Mouse (Mus musculus) heart, postnatal 0 days (tissue): ENCODE measurements at regions not wholly inside any gene's neighbourhood (a gene's known extent, or its start where the extent isn't known, plus 50 kb on each side); places are given as distances from the start of the nearest gene placed in this dataset.

Experiments
- ATAC-seq: fragments of 200-750 bp; cut with Nextera tagmentation; 2 replicates; pipeline ENCODE4 v1.8.0; 2017; ENCODE audit warnings: low read depth, moderate number of reproducible peaks, moderate library complexity; ENCODE audit not compliant: insufficient read depth
- DNase-seq: peaks from one replicate; pipeline ENCODE4 v3.0.0-alpha.2; 2016; ENCODE audit warnings: low spot score
- H3K27ac ChIP-seq: fragments of 300-500 bp; sonication (generic); 2 replicates; pipeline ENCODE4 v1.5.1; 2014; ENCODE audit warnings: low read depth, mild to moderate bottlenecking
- H3K27me3 ChIP-seq: fragments of 300-500 bp; sonication (generic); 2 replicates; pipeline ENCODE4 v1.6.1; 2014; ENCODE audit warnings: low read length, mixed read lengths; ENCODE audit not compliant: control insufficient read depth, insufficient read depth
- H3K36me3 ChIP-seq: fragments of 300-500 bp; sonication (generic); replicated peaks from 2 replicates; pipeline ENCODE4 v1.6.1; 2014; ENCODE audit warnings: low read length, mixed read lengths; ENCODE audit not compliant: control insufficient read depth, insufficient read depth
- H3K4me1 ChIP-seq: fragments of 300-500 bp; sonication (generic); 2 replicates; pipeline ENCODE4 v1.6.1; 2014; ENCODE audit warnings: antibody characterized with exemption; ENCODE audit not compliant: control insufficient read depth, insufficient read depth
- H3K4me2 ChIP-seq: fragments of 300-500 bp; sonication (generic); 2 replicates; pipeline ENCODE4 v1.6.1; 2014; ENCODE audit warnings: low read depth, mild to moderate bottlenecking, low read length, moderate library complexity
- H3K4me3 ChIP-seq: fragments of 300-500 bp; sonication (generic); 2 replicates; pipeline ENCODE4 v1.5.1; 2014; ENCODE audit warnings: low read depth, low read length
- H3K9ac ChIP-seq: fragments of 300-500 bp; sonication (generic); replicated peaks from 2 replicates; pipeline ENCODE4 v1.6.1; 2014; ENCODE audit warnings: low read depth, low read length, mixed read lengths
- H3K9me3 ChIP-seq: fragments of 300-500 bp; sonication (generic); replicated peaks from 2 replicates; pipeline ENCODE4 v1.6.1; 2016; ENCODE audit warnings: low read length; ENCODE audit not compliant: control insufficient read depth
- CTCF ChIP-seq: IDR thresholded peaks from 2 replicates; pipeline ENCODE4 v1.5.1; 2016; ENCODE audit warnings: antibody characterized with exemption, control low read depth, low read depth
- EP300 ChIP-seq: IDR thresholded peaks from 2 replicates; pipeline ENCODE4 v1.6.1; 2016; ENCODE audit warnings: antibody characterized with exemption, low read depth
- WGBS: fragments of 180-500 bp; shearing (Covaris S2); extraction: QIAGEN DNeasy Blood & Tissue Kit; methylation state at CpG from one replicate; pipeline ENCODE4 v1.1.7; 2014; 5-methylcytosine and 5-hydroxymethylcytosine counted together

GRCm38 (mm10) chr7:129791450-129791820 is 199.8 kb downstream of the Wdr11 start:
- H3K27me3 ChIP-seq = no peaks in the 10 kb centered on the region
- no peak overlapping the region for H3K9ac ChIP-seq
- no peak overlapping the region for H3K27ac ChIP-seq
- ATAC-seq (no peak), DNase-seq (no peak)
- 63% methylated on average over 6 of the region's 6 CpGs for WGBS
- no peaks in the 10 kb centered on the region for H3K4me1 ChIP-seq
- H3K4me2 ChIP-seq = no peak overlapping the region
- no peaks in the 10 kb centered on the region for H3K36me3 ChIP-seq
- no peak overlapping the region for H3K4me3 ChIP-seq
- no peaks in the 10 kb centered on the region for H3K9me3 ChIP-seq
- TF ChIP-seq CTCF (no peak), EP300 (no peak)

- Histone ChIP-seq H3K36me3 (no peaks in the 10 kb centered on the region), H3K4me1 (no peaks in the 10 kb centered on the region), H3K4me2 (no peak overlapping the region), H3K27me3 (no peaks in the 10 kb centered on the region), H3K9me3 (no peaks in the 10 kb centered on the region), H3K27ac (no peak overlapping the region), H3K9ac (no peak overlapping the region), H3K4me3 (no peak overlapping the region)
- WGBS = 76% methylated on average over 2 of the region's 2 CpGs
- ATAC-seq (no peak), DNase-seq (no peak)
- TF ChIP-seq CTCF (no peak), EP300 (no peak)
Observed at GRCm38 (mm10) chr7:129793733-129794132, 202.1 kb downstream of the Wdr11 start.

- Histone ChIP-seq H3K36me3 (no peaks in the 10 kb centered on the region), H3K9me3 (no peaks in the 10 kb centered on the region), H3K4me3 (no peak overlapping the region), H3K9ac (no peak overlapping the region), H3K4me1 (0 out of 2 replicates have a peak, but pooled peaks cover under 1% of the 10 kb centered on the region), H3K4me2 (no peak overlapping the region), H3K27ac (no peak overlapping the region), H3K27me3 (no peaks in the 10 kb centered on the region)
- DNase-seq = no peak
- TF ChIP-seq EP300 (no peak), CTCF (no peak)
- 54% methylated on average over 5 of the region's 5 CpGs for WGBS
- ATAC-seq = no peak
Observed at GRCm38 (mm10) chr7:129794276-129794675, 202.6 kb downstream of the Wdr11 start.

GRCm38 (mm10) chr7:129798525-129798924 is 206.9 kb downstream of the Wdr11 start:
- ATAC-seq = no peak
- 88% methylated on average over 5 of the region's 5 CpGs for WGBS
- TF ChIP-seq CTCF (no peak), EP300 (no peak)

GRCm38 (mm10) chr7:129800461-129800867 is 208.8 kb downstream of the Wdr11 start:
- ATAC-seq (no peak), DNase-seq (no peak)
- peaks cover 19% of the 10 kb centered on the region for H3K4me1 ChIP-seq
- WGBS = 61% methylated on average over 6 of the region's 6 CpGs
- H3K4me2 ChIP-seq = no peak overlapping the region
- H3K4me3 ChIP-seq = no peak overlapping the region
- H3K27me3 ChIP-seq = no peaks in the 10 kb centered on the region
- H3K9me3 ChIP-seq = no peaks in the 10 kb centered on the region
- no peak overlapping the region for H3K27ac ChIP-seq
- no peak overlapping the region for H3K9ac ChIP-seq
- no peaks in the 10 kb centered on the region for H3K36me3 ChIP-seq
- no peak for TF ChIP-seq CTCF
- TF ChIP-seq EP300 = no peak

More at GRCm38 (mm10) chr7:129798525-129798924, 206.9 kb downstream of the Wdr11 start:
- no peak for DNase-seq
- Histone ChIP-seq H3K4me2 (no peak overlapping the region), H3K9me3 (no peaks in the 10 kb centered on the region), H3K36me3 (no peaks in the 10 kb centered on the region), H3K4me3 (no peak overlapping the region), H3K27me3 (no peaks in the 10 kb centered on the region), H3K4me1 (peaks cover 19% of the 10 kb centered on the region), H3K27ac (no peak overlapping the region), H3K9ac (no peak overlapping the region)

GRCm38 (mm10) chr7:129801431-129801847 is 209.8 kb downstream of the Wdr11 start:
- Histone ChIP-seq H3K9me3 (no peaks in the 10 kb centered on the region), H3K27ac (no peak overlapping the region), H3K4me2 (no peak overlapping the region), H3K4me3 (no peak overlapping the region), H3K36me3 (no peaks in the 10 kb centered on the region), H3K27me3 (no peaks in the 10 kb centered on the region), H3K4me1 (peaks cover 19% of the 10 kb centered on the region), H3K9ac (no peak overlapping the region)
- DNase-seq (peak; percentile 13), ATAC-seq (peak; percentile 51; the same call in 1 of the 2 replicates)
- TF ChIP-seq EP300 (no peak), CTCF (no peak)
- 40% methylated on average over 2 of the region's 2 CpGs for WGBS
